Mouse (Mus musculus): ENCODE results near the gene Fmnl2.
A peak's percentile ranks its signal among the peaks of the same experiment; 100 is the strongest.

Gene Fmnl2

GRCm38 (mm10) chr2:52857611-52858528 lies at the start of gene Fmnl2:
Fmnl2 (plus strand) TSS chr2:52857860.
- peak; percentile 33 for DNase-seq (ENCODE audit: low read depth, low spot score)

- no peak for DNase-seq (ENCODE audit: low read depth, low spot score)
Observed at GRCm38 (mm10) chr2:52809988-52810387, 47.7 kb upstream of the Fmnl2 start.

GRCm38 (mm10) chr2:52811691-52812090 lies 46.0 kb upstream of the Fmnl2 start:
- no peak for DNase-seq (ENCODE audit: low read depth, low spot score)

- DNase-seq (ENCODE audit: low read depth, low spot score), result no peak
Observed at GRCm38 (mm10) chr2:52817341-52817740, 40.3 kb upstream of the Fmnl2 start.

GRCm38 (mm10) chr2:52818944-52819343 lies 38.7 kb upstream of the Fmnl2 start:
- no peak for DNase-seq (ENCODE audit: low read depth, low spot score)

GRCm38 (mm10) chr2:52822214-52822613 lies 35.4 kb upstream of the Fmnl2 start:
- DNase-seq (ENCODE audit: low read depth, low spot score), result no peak

- DNase-seq (ENCODE audit: low read depth, low spot score), result no peak
Observed at GRCm38 (mm10) chr2:52828077-52828476, 29.6 kb upstream of the Fmnl2 start.

GRCm38 (mm10) chr2:52830513-52830912 lies 27.1 kb upstream of the Fmnl2 start:
- DNase-seq (ENCODE audit: low read depth, low spot score), result no peak

- no peak for DNase-seq (ENCODE audit: low read depth, low spot score)
Observed at GRCm38 (mm10) chr2:52831585-52831984, 26.1 kb upstream of the Fmnl2 start.

- DNase-seq (ENCODE audit: low read depth, low spot score), result no peak
Observed at GRCm38 (mm10) chr2:52835726-52836125, 21.9 kb upstream of the Fmnl2 start.

GRCm38 (mm10) chr2:52839074-52839473 lies 18.6 kb upstream of the Fmnl2 start:
- DNase-seq (ENCODE audit: low read depth, low spot score), result no peak

GRCm38 (mm10) chr2:52839868-52840267 lies 17.8 kb upstream of the Fmnl2 start:
- DNase-seq (ENCODE audit: low read depth, low spot score), result no peak

GRCm38 (mm10) chr2:52843861-52844260 lies 13.8 kb upstream of the Fmnl2 start:
- DNase-seq (ENCODE audit: low read depth, low spot score), result no peak

GRCm38 (mm10) chr2:52844936-52845752 lies 12.5 kb upstream of the Fmnl2 start:
- no peak for DNase-seq (ENCODE audit: low read depth, low spot score)

GRCm38 (mm10) chr2:52846506-52846905 lies 11.2 kb upstream of the Fmnl2 start:
- DNase-seq (ENCODE audit: low read depth, low spot score), result no peak

GRCm38 (mm10) chr2:52849092-52849491 lies 8.6 kb upstream of the Fmnl2 start:
- no peak for DNase-seq (ENCODE audit: low read depth, low spot score)

- DNase-seq (ENCODE audit: low read depth, low spot score), result peak; percentile 9
Observed at GRCm38 (mm10) chr2:52858529-52859465, 1.1 kb downstream of the Fmnl2 start.

- no peak for DNase-seq (ENCODE audit: low read depth, low spot score)
Observed at GRCm38 (mm10) chr2:52859466-52859840, 1.8 kb downstream of the Fmnl2 start.

- no peak for DNase-seq (ENCODE audit: low read depth, low spot score)
Observed at GRCm38 (mm10) chr2:52860111-52860775, 2.6 kb downstream of the Fmnl2 start.

GRCm38 (mm10) chr2:52862046-52862759 lies 4.5 kb downstream of the Fmnl2 start:
- no peak for DNase-seq (ENCODE audit: low read depth, low spot score)
